Mouse (Mus musculus) thymus, postnatal 0 days (tissue): ENCODE data around the gene Pi4ka. TPM values are rescaled to one million over a fixed set of nuclear protein-coding genes. Genes with fewer than 3 reads are reported as not detected.
"Not testable (repeated sequence)": the region's sequence is repeated elsewhere in the genome, so short reads cannot be mapped to it uniquely, and the experiment has no call there.

Experiments
- DNase-seq: peaks from one replicate; pipeline ENCODE4 v3.0.0-alpha.2; 2015; ENCODE audit warnings: low spot score
- polyA plus RNA-seq: library from polyadenylated mRNA; unstranded; fragments of >200 nt; fragmentation: Nextera tagmentation; extraction: Ambion mirVana; gene quantifications from 2 replicates; pipeline ENCODE4 v1.2.1, GENCODE M21; 2015

Pi4ka gene
- polyA plus RNA-seq, 1 experiment from 2014 or later: 31.3 TPM

- peak; percentile 47 for DNase-seq
Measured at GRCm38 (mm10) chr16:17233702-17234498, 172.2 kb downstream of the Pi4ka start.

GRCm38 (mm10) chr16:17232794-17233701 lies 173.1 kb downstream of the Pi4ka start, which contains the start of gene Hic2:
Gene Hic2 (plus strand): TSS chr16:17233572.
- DNase-seq: peak; percentile 90

- not testable (repeated sequence) for DNase-seq
Measured at GRCm38 (mm10) chr16:17231523-17231922, 174.6 kb downstream of the Pi4ka start.

Other genes with a start within 250 kb of the Pi4ka start
- 420 and 454 TPM in 2 replicates for gene Ube2l3, start 203.7 kb downstream of the Pi4ka start, polyA plus RNA-seq
- 0.30 and 0.48 TPM in 2 replicates for gene Rimbp3, start 197.7 kb downstream of the Pi4ka start, polyA plus RNA-seq
- gene Hic2, start 172.7 kb downstream of the Pi4ka start, polyA plus RNA-seq: 1.5 and 2.2 TPM in 2 replicates
- 33.3 and 50.5 TPM in 2 replicates for gene Tmem191c, start 130.2 kb downstream of the Pi4ka start, polyA plus RNA-seq
- 0.15 and 0.30 TPM in 2 replicates for gene Serpind1, start 74.9 kb downstream of the Pi4ka start, polyA plus RNA-seq
- 14.1 and 14.8 TPM in 2 replicates for gene Snap29, start 328 bp downstream of the Pi4ka start, polyA plus RNA-seq
- gene Crkl, start 45.7 kb upstream of the Pi4ka start, polyA plus RNA-seq: 59.8 and 68.0 TPM in 2 replicates
- gene Aifm3, start 83.3 kb upstream of the Pi4ka start, polyA plus RNA-seq: 0.40 and 0.42 TPM in 2 replicates
- 30.9 and 36.4 TPM in 2 replicates for gene Lztr1, start 102.4 kb upstream of the Pi4ka start, polyA plus RNA-seq
- 79.7 and 81.0 TPM in 2 replicates for gene Thap7, start 124.8 kb upstream of the Pi4ka start, polyA plus RNA-seq
- gene Lrrc74b, start 154.9 kb upstream of the Pi4ka start, polyA plus RNA-seq: 0.20 and 0.36 TPM in 2 replicates
- 1.4 and 2.0 TPM in 2 replicates for gene P2rx6, start 155.6 kb upstream of the Pi4ka start, polyA plus RNA-seq
- gene Slc7a4, start 176.9 kb upstream of the Pi4ka start, polyA plus RNA-seq: 1.5 and 2.1 TPM in 2 replicates
- 17.4 and 21.6 TPM in 2 replicates for gene Smpd4, start 213.0 kb upstream of the Pi4ka start, polyA plus RNA-seq
- gene Ccdc74a, start 240.2 kb upstream of the Pi4ka start, polyA plus RNA-seq: 0.98 and 1.1 TPM in 2 replicates